Mouse (Mus musculus) kidney, adult 2 months (tissue): ENCODE data around the gene Cdh23. TPM values are rescaled to one million over a fixed set of nuclear protein-coding genes. Genes with fewer than 3 reads are reported as not detected.

Experiments
- DNase-seq: peaks from one replicate; pipeline ENCODE4 v3.0.0; 2021
- H3K27ac ChIP-seq: fragments of 200-500 bp; 2 replicates; pipeline ENCODE4 v1.5.1; 2012; ENCODE audit warnings: low read depth, low read length, control low read depth, inconsistent platforms; ENCODE audit not compliant: insufficient read depth
- H3K27me3 ChIP-seq: fragments of 200-500 bp; replicated peaks from 2 replicates; pipeline ENCODE4 v1.6.1; 2012; ENCODE audit warnings: mild to moderate bottlenecking, moderate library complexity, low read length, inconsistent platforms; ENCODE audit not compliant: control insufficient read depth, insufficient read depth
- H3K36me3 ChIP-seq: fragments of 200-500 bp; 2 replicates; pipeline ENCODE4 v1.6.1; 2012; ENCODE audit warnings: mild to moderate bottlenecking, moderate library complexity, low read length, inconsistent platforms; ENCODE audit not compliant: control insufficient read depth, insufficient read depth
- H3K4me1 ChIP-seq: fragments of 200-500 bp; 2 replicates; pipeline ENCODE4 v1.6.1; 2011; ENCODE audit warnings: low read length; ENCODE audit not compliant: control insufficient read depth, insufficient read depth
- H3K4me3 ChIP-seq: fragments of 200-500 bp; 2 replicates; pipeline ENCODE4 v1.5.1; 2011; ENCODE audit warnings: mild to moderate bottlenecking, low read depth, low read length, control low read depth; ENCODE audit not compliant: insufficient read depth
- CTCF ChIP-seq: fragments of 200-500 bp; conservative IDR thresholded peaks from 2 replicates; pipeline ENCODE4 v1.5.1; 2011; ENCODE audit warnings: low read depth, mild to moderate bottlenecking, control low read depth, low read length, moderate library complexity, mixed read lengths; ENCODE audit not compliant: insufficient read depth, insufficient read length
- POLR2A ChIP-seq: fragments of 200-500 bp; IDR thresholded peaks from one replicate; pipeline ENCODE4 v1.6.1; 2011; ENCODE audit warnings: low read depth, low read length, control low read depth
- WGBS: fragments of 180-500 bp; shearing (Covaris S2); methylation state at CpG from one replicate; pipeline ENCODE4 v1.1.7; 2018; 5-methylcytosine and 5-hydroxymethylcytosine counted together
- polyA plus RNA-seq: library from polyadenylated mRNA; depleted of rRNA; stranded (reverse); fragments of >200 nt; gene quantifications from 2 replicates; pipeline ENCODE4 v1.2.3, GENCODE M21; 2012

Cdh23 gene
- polyA plus RNA-seq, 1 experiment: 0.17 TPM

DNA sequence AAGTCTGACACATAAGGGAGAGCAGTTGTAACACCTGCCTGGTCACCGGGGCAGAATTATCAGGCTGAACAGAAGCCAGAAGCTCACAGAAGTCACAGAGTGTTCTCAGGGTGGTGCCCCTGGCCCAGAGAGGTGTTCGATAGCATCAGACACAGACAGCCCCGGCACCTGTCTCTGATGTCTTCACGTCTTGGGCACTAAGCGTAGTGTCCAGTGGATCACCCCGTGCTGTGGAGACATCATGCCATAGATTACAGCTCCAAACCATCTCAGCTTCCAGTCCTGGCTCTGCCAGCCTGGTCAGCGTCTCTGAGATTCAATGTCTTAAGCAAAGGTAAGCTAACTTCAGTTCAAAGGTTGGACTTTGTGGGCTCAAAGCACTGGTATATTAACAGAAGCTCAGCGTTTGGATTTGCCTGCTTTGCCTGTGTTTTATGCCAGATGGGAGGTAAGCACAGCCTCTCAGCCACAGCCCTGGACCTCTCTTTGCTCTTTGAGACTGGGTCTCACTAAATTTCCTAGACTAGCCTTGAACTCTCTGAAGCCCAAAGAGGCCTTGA lies 429.4 kb downstream of the Cdh23 start:
- no peak overlapping the region; the same call in 1 of the 2 replicates for H3K4me3 ChIP-seq
- 66% methylated on average over 8 of the region's 8 CpGs for WGBS
- no peaks in the 10 kb centered on the region for H3K36me3 ChIP-seq
- no peaks in the 10 kb centered on the region for H3K27me3 ChIP-seq
- peak overlapping the region; percentile 42; the same call in 1 of the 2 replicates for H3K27ac ChIP-seq
- H3K4me1 ChIP-seq: peaks cover 4% of the 10 kb centered on the region; the same call in 1 of the 2 replicates
- TF ChIP-seq CTCF (no peak), POLR2A (no peak)
- peak; percentile 78 for DNase-seq

DNA sequence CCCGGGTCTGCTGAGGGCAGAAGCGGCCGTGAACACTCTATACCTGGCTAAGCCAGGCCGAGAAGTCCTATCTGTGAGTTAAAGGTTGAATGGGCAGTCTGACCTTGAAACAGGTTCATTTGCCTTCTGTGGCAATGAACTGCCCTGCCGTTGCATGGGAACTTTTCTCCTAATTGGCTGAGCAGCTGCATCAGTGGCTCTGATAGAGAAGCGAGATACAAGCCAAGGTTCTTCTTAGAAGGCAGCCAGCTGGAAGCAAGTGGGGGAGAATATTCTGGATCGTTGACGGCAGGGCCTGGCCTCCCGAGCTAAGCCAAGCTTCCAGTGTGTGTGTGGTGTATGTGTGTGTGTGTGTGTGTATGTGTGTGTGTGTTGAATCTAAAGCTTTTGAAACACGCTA lies 431.0 kb downstream of the Cdh23 start:
- TF ChIP-seq POLR2A: no peak
- no peak for TF ChIP-seq CTCF
- Histone ChIP-seq H3K4me3 (no peak overlapping the region), H3K36me3 (no peaks in the 10 kb centered on the region), H3K4me1 (peaks cover 4% of the 10 kb centered on the region; the same call in 1 of the 2 replicates), H3K27ac (no peak overlapping the region), H3K27me3 (no peaks in the 10 kb centered on the region)
- WGBS: 43% methylated on average over 10 of the region's 10 CpGs
- DNase-seq: peak; percentile 58

DNA sequence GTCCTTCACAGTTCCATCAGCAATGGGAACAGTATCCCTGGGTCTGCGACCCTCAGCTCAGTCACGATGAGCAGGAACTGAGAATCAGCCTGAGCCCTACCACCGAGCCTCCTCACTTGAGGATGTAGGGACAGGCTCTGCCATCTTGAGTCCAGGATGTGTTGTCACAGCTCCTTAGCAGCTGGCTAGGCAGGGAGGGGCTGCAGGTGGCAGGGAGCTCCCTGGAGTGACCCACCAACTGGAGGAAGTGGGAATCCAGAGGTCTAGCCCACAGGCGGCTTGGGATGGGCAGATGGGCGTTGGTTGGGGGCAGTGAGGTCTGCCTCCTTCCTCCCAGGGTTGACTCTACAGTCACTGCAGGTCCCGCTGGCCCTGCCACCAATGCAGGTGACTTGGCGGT lies 432.9 kb downstream of the Cdh23 start:
- TF ChIP-seq POLR2A (no peak), CTCF (no peak)
- Histone ChIP-seq H3K36me3 (no peaks in the 10 kb centered on the region), H3K27me3 (no peaks in the 10 kb centered on the region), H3K4me3 (no peak overlapping the region), H3K4me1 (peaks cover 4% of the 10 kb centered on the region; the same call in 1 of the 2 replicates), H3K27ac (no peak overlapping the region)
- no peak for DNase-seq
- WGBS: 92% methylated on average over 7 of the region's 7 CpGs

DNA sequence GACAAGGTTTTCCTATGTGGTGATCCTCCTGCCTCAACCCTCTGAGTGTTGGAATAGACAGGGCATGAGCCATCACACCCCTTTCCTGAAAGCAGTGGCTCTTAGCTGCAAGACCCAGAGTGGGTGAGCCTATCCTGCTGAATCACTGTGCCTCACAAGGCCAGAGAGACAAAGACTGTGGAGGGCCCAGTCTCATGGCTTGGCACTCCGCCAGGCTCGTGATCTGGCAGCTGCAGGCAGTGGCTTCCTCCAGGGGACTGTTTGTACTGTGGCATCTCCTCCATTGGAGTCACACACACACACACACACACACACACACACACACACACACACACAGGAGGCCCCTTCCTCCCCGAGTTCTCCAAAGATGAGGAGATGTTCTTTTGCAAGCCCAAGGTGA lies 433.9 kb downstream of the Cdh23 start:
- DNase-seq: peak; percentile 95
- 25% methylated on average over 3 of the region's 3 CpGs for WGBS
- Histone ChIP-seq H3K4me1 (peaks cover 4% of the 10 kb centered on the region; the same call in 1 of the 2 replicates), H3K4me3 (no peak overlapping the region), H3K36me3 (no peaks in the 10 kb centered on the region), H3K27me3 (no peaks in the 10 kb centered on the region), H3K27ac (peak overlapping the region; percentile 15; the same call in 1 of the 2 replicates)
- no peak for TF ChIP-seq CTCF
- no peak for TF ChIP-seq POLR2A

DNA sequence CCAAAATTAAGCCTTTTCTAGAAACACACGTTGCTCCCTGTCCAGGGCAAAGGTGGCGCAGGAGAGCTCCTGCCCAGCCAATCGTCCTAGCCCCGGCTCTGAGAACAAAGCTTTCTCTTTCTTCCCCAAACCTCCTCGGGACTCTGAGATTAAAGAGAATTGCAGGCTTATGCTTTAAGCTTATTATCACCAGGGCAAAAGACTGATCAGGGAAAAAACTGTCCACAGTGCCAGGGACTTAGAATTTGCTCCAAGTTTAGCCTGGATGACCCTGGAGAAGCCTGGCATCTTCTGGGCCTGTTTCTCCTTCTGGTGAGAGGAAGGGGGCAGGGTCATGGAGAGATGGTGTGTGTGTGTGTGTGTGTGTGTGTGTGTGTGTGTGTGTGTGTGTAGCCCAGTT lies 434.8 kb downstream of the Cdh23 start:
- Histone ChIP-seq H3K27ac (no peak overlapping the region), H3K4me3 (no peak overlapping the region), H3K27me3 (no peaks in the 10 kb centered on the region), H3K36me3 (no peaks in the 10 kb centered on the region), H3K4me1 (peaks cover 4% of the 10 kb centered on the region; the same call in 1 of the 2 replicates)
- TF ChIP-seq POLR2A (no peak), CTCF (no peak)
- WGBS: 49% methylated on average over 5 of the region's 5 CpGs
- DNase-seq: peak; percentile 20

DNA sequence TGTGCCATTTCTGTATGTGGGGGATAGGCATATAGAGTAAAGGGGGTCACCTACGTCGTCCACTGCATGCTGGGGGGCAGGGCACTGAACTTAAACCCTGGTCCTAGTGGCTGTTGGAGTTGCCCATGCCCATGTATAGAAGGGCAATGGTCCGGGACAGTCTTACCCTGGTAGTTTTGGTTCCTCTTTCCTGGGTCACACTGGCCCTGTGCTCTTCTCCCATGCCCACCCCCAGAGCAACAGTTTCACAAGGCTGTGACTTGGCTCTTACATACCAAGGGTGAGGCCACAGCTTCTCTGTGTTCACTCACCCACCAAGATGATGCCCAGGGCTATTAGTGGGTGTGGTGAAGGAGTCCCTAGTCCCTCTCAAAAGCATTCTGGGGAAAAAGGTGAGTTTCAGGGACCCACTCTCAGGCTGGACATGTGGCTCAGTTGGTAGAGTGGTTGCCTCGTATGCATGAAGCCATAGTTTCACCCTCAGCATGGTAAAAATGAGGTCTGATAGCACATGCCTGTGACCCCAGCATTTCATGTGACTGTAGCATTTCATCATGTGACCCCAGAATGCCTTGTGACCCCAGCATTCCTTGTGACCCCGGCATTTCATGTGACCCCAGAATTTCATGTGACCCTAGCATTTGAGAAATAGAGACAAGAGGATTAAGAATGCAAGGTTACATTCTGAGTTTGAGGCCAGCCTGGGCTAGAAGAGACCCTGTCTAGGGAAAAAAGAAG lies 435.6 kb downstream of the Cdh23 start:
- no peaks in the 10 kb centered on the region for H3K27me3 ChIP-seq
- no peaks in the 10 kb centered on the region for H3K36me3 ChIP-seq
- 87% methylated on average over 5 of the region's 5 CpGs for WGBS
- H3K4me3 ChIP-seq: no peak overlapping the region
- no peak for DNase-seq
- H3K4me1 ChIP-seq: peaks cover 4% of the 10 kb centered on the region; the same call in 1 of the 2 replicates
- TF ChIP-seq CTCF: no peak
- TF ChIP-seq POLR2A: no peak
- no peak overlapping the region for H3K27ac ChIP-seq

DNA sequence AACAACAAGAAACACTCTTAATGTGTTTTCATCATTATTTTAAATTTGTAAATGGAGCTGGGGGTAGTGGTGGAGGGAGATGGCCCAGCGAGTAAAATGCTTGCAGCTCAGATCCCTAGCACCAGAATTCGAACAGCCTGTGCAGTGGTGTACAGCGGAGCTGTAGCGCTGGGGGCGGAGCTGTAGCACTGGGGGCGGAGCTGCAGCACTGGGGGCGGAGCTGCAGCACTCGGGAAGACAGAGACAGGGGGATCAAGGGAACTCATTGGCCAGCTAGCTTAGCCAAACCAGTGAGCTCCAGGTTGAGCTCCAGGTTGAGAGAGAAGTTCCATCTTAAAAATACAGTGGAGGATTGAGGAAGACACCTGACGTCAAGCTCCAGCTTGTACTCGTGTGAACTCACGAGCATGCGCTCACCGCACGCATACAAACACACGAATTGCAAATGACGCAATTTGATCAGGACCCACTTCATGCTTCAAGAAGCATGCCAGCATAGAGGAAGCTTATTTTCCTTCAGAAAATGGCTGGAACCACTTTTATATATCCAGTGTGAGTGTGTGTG lies 438.9 kb downstream of the Cdh23 start:
- Histone ChIP-seq H3K36me3 (no peaks in the 10 kb centered on the region), H3K4me1 (no peaks in the 10 kb centered on the region; the same call in 1 of the 2 replicates), H3K27ac (no peak overlapping the region), H3K27me3 (no peaks in the 10 kb centered on the region), H3K4me3 (no peak overlapping the region)
- no peak for DNase-seq
- 67% methylated on average over 16 of the region's 16 CpGs for WGBS
- no peak for TF ChIP-seq POLR2A
- no peak for TF ChIP-seq CTCF
